Mouse (Mus musculus) layer of hippocampus, postnatal 25 days (tissue): Measurements from ENCODE around the gene Cnot2. TPM values are rescaled to one million over a fixed set of nuclear protein-coding genes. Genes with fewer than 3 reads are reported as not detected.

Experiments
- DNase-seq, 2 experiments: peaks; one replicate each; pipeline ENCODE4 v3.0.0; 2022; ENCODE audit warnings: mixed read lengths in 2 of 2, low spot score in 1 of 2; ENCODE audit errors: extremely low spot score in 1 of 2
- total RNA-seq, 2 experiments: library from RNA; stranded (reverse); gene quantifications; 2 replicates each; pipeline ENCODE4 v1.2.3; 2021

The Cnot2 gene
- total RNA-seq, 2 experiments from 2014 or later, result 76.4 to 79.8 TPM

- no peak for DNase-seq
Observed at GRCm38 (mm10) chr10:116562731-116563480, 18.4 kb downstream of the Cnot2 start.

GRCm38 (mm10) chr10:116562210-116562609 is 19.1 kb downstream of the Cnot2 start:
- no peak for DNase-seq

GRCm38 (mm10) chr10:116559171-116559570 is 22.1 kb downstream of the Cnot2 start:
- no peak for DNase-seq

- DNase-seq, result no peak
Observed at GRCm38 (mm10) chr10:116557166-116557565, 24.1 kb downstream of the Cnot2 start.

- DNase-seq, result no peak
Observed at GRCm38 (mm10) chr10:116554434-116554833, 26.9 kb downstream of the Cnot2 start.

GRCm38 (mm10) chr10:116547958-116548357 is 33.4 kb downstream of the Cnot2 start:
- no peak for DNase-seq

GRCm38 (mm10) chr10:116546177-116546576 is 35.1 kb downstream of the Cnot2 start:
- no peak for DNase-seq

- DNase-seq, result no peak
Observed at GRCm38 (mm10) chr10:116543061-116543460, 38.2 kb downstream of the Cnot2 start.

- DNase-seq, result no peak
Observed at GRCm38 (mm10) chr10:116540750-116541149, 40.6 kb downstream of the Cnot2 start.

- no peak for DNase-seq
Observed at GRCm38 (mm10) chr10:116537495-116537894, 43.8 kb downstream of the Cnot2 start.

GRCm38 (mm10) chr10:116534278-116534677 is 47.0 kb downstream of the Cnot2 start:
- DNase-seq, result no peak

- no peak for DNase-seq
Observed at GRCm38 (mm10) chr10:116532561-116532960, 48.8 kb downstream of the Cnot2 start.

GRCm38 (mm10) chr10:116531063-116531462 is 50.2 kb downstream of the Cnot2 start:
- no peak for DNase-seq

GRCm38 (mm10) chr10:116519588-116519987 is 61.7 kb downstream of the Cnot2 start:
- DNase-seq, result no peak

GRCm38 (mm10) chr10:116515590-116515989 is 65.7 kb downstream of the Cnot2 start:
- no peak for DNase-seq

- DNase-seq, result no peak
Observed at GRCm38 (mm10) chr10:116515158-116515557, 66.2 kb downstream of the Cnot2 start.

GRCm38 (mm10) chr10:116513254-116513635 is 68.1 kb downstream of the Cnot2 start:
- no peak for DNase-seq

- no peak for DNase-seq
Observed at GRCm38 (mm10) chr10:116512521-116513253, 68.6 kb downstream of the Cnot2 start.

- DNase-seq, result no peak
Observed at GRCm38 (mm10) chr10:116505303-116506014, 75.9 kb downstream of the Cnot2 start.

GRCm38 (mm10) chr10:116492768-116493167 is 88.5 kb downstream of the Cnot2 start:
- no peak for DNase-seq
